21 mouse cellular contexts compared by ENCODE assay signal in the genomic region with DNA sequence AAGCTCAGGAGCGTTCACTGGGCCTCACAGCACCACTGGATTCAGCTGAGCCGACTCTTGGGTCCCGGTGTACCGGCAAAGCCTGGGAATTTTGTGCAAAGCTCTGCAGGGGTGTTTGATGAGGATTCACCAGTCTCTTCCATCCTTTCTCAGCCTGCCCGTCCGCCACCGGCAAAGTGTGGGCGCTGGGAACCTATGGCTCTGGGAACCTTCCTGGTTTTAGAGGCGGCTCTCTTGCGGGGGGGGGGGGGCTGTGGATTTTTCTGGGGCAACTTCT. TPM values are rescaled to one million over a fixed set of nuclear protein-coding genes. Genes with fewer than 3 reads are reported as not detected.
DNase-seq lines count a peak whose midpoint lies in the region; ATAC-seq and TF ChIP-seq lines count a peak whose summit lies in the region.
"Had no signal": no experiment of that assay in that cellular context is flagged by ENCODE, and none has a peak within 500 bp of the region (broad histone marks: within the 10 kb centered on the region; RNA-seq: fewer than 3 reads in every experiment).

No protein-coding gene starts in this region.

- H3K9ac ChIP-seq in forebrain, embryonic 12.5 days, result peak overlapping the region; percentile 74
- H3K9ac ChIP-seq in hindbrain, postnatal 0 days (replicated peaks; ENCODE audit: low read length), result peak overlapping the region; percentile 35; the same call in 1 of the 2 replicates
- H3K9ac ChIP-seq in neural tube, embryonic 15.5 days (replicated peaks), result no peak overlapping the region
- H3K9ac ChIP-seq: embryonic facial prominence, embryonic 13.5 days; lung, embryonic 15.5 days had no signal

- intact Hi-C loops in left cerebral cortex, adult 2 months (cut with DNase I), result no loop called here
- intact Hi-C loops in left cerebral cortex, postnatal 25 days (cut with DNase I), result no loop called here

- H3K27ac ChIP-seq in left cerebral cortex, adult 2 months, result peak overlapping the region; percentile 48; the same call in 1 of the 2 replicates
- H3K27ac ChIP-seq in forebrain, embryonic 12.5 days, result no peak overlapping the region
- H3K27ac ChIP-seq in hindbrain, postnatal 0 days, result peak overlapping the region; percentile 45
- H3K27ac ChIP-seq in neural tube, embryonic 15.5 days (replicated peaks), result no peak overlapping the region
- H3K27ac ChIP-seq: embryonic facial prominence, embryonic 13.5 days; kidney, postnatal 0 days; lung, embryonic 15.5 days had no signal

- peak overlapping the region; percentile 65 for H3K4me2 ChIP-seq in forebrain, embryonic 12.5 days
- H3K4me2 ChIP-seq in hindbrain, postnatal 0 days (ENCODE audit: low read depth, low read length), result peak overlapping the region; percentile 38
- no peak overlapping the region for H3K4me2 ChIP-seq in neural tube, embryonic 15.5 days
- H3K4me2 ChIP-seq: embryonic facial prominence, embryonic 13.5 days; liver, embryonic 11.5 days; lung, embryonic 15.5 days had no signal

- ATAC-seq in forebrain, embryonic 12.5 days (ENCODE audit: low FRiP score), result no peak
- no peak for ATAC-seq in hindbrain, postnatal 0 days
- ATAC-seq in neural tube, embryonic 15.5 days (ENCODE audit: low FRiP score), result no peak
- ATAC-seq: intestine, embryonic 16.5 days had no signal

- H3K9me3 ChIP-seq in forebrain, embryonic 12.5 days, result no peaks in the 10 kb centered on the region
- H3K9me3 ChIP-seq in hindbrain, postnatal 0 days (ENCODE audit: low read length), result no peaks in the 10 kb centered on the region
- H3K9me3 ChIP-seq in neural tube, embryonic 15.5 days (replicated peaks), result no peaks in the 10 kb centered on the region
- H3K9me3 ChIP-seq: embryonic facial prominence, embryonic 13.5 days; lung, embryonic 15.5 days had no signal

- H3K36me3 ChIP-seq in forebrain, embryonic 12.5 days (replicated peaks), result 0 out of 2 replicates have a peak, but pooled peaks cover 7% of the 10 kb centered on the region
- H3K36me3 ChIP-seq in hindbrain, postnatal 0 days (ENCODE audit: insufficient read depth, low read length), result no peaks in the 10 kb centered on the region
- no peaks in the 10 kb centered on the region for H3K36me3 ChIP-seq in neural tube, embryonic 15.5 days
- H3K36me3 ChIP-seq: embryonic facial prominence, embryonic 13.5 days; lung, embryonic 15.5 days had no signal

- TF ChIP-seq CTCF in left cerebral cortex, adult 2 months (IDR thresholded peaks at IDR 0.05), result no peak
- no peak for TF ChIP-seq CTCF in hindbrain, postnatal 0 days (IDR thresholded peaks at IDR 0.05; ENCODE audit: low read depth)

- WGBS in forebrain, embryonic 12.5 days, result 2% methylated on average over 10 of the region's 10 CpGs
- WGBS in hindbrain, postnatal 0 days, result 1% methylated on average over 10 of the region's 10 CpGs
- WGBS in neural tube, embryonic 15.5 days, result under 1% methylated on average over 10 of the region's 10 CpGs

- peaks cover 97% of the 10 kb centered on the region for H3K27me3 ChIP-seq in forebrain, embryonic 12.5 days
- peaks cover 84% of the 10 kb centered on the region for H3K27me3 ChIP-seq in hindbrain, postnatal 0 days (ENCODE audit: insufficient read depth, low read length)
- H3K27me3 ChIP-seq in neural tube, embryonic 15.5 days (replicated peaks), result peaks cover 94% of the 10 kb centered on the region

- H3K4me1 ChIP-seq in forebrain, embryonic 12.5 days, result peaks cover 58% of the 10 kb centered on the region
- H3K4me1 ChIP-seq in hindbrain, postnatal 0 days (ENCODE audit: insufficient read depth, low read length), result peaks cover 8% of the 10 kb centered on the region; the same call in 1 of the 2 replicates
- H3K4me1 ChIP-seq in neural tube, embryonic 15.5 days, result peaks cover 26% of the 10 kb centered on the region

- DNase-seq in left cerebral cortex, adult 2 months (ENCODE audit: extremely low spot score in 1 of 2, low spot score in 2 of 2), result no peak
- DNase-seq in left cerebral cortex, postnatal 25 days (ENCODE audit: low spot score in 2 of 2), result no peak
- no peak for DNase-seq in hindbrain, postnatal 0 days (ENCODE audit: low spot score)
- DNase-seq in natural killer cell, adult 2 months (ENCODE audit: low spot score in 2 of 2), result no peak
- DNase-seq in thymus, postnatal 14 days, result no peak
- DNase-seq: adrenal gland, adult 8-10 months; cerebellum, adult 9-11 months; gastrocnemius, postnatal 10 days; heart, postnatal 14 days; layer of hippocampus, adult 9-11 months; right cerebral cortex, postnatal 25 days had no signal

- peak overlapping the region; percentile 19; the same call in 1 of the 2 replicates for H3K4me3 ChIP-seq in left cerebral cortex, adult 2 months
- H3K4me3 ChIP-seq in forebrain, embryonic 12.5 days (replicated peaks), result peak overlapping the region; percentile 58
- peak overlapping the region; percentile 38 for H3K4me3 ChIP-seq in hindbrain, postnatal 0 days (ENCODE audit: low read length)
- H3K4me3 ChIP-seq in neural tube, embryonic 15.5 days (replicated peaks), result peak overlapping the region; percentile 26; the same call in 1 of the 2 replicates
- H3K4me3 ChIP-seq: embryonic facial prominence, embryonic 13.5 days; lung, embryonic 15.5 days had no signal

RNA-seq across cellular contexts. Expression of gene Olig2, which starts 3.8 kb away (rescaled TPM):
- 10 to 100 TPM; 21.8 to 22.3 TPM for total RNA-seq in left cerebral cortex, adult 2 months (2021)
- 10 to 100 TPM; 26.4 to 27.0 TPM for total RNA-seq in left cerebral cortex, postnatal 25 days (2021)
- polyA plus RNA-seq in forebrain, embryonic 12.5 days (2016; fragmentation: Nextera tagmentation; extraction: Ambion mirVana), result 20.8 and 28.1 TPM in 2 replicates
- 58.7 and 66.3 TPM in 2 replicates for total RNA-seq in hindbrain, postnatal 0 days (2014; rRNA removed)
- polyA plus RNA-seq in hindbrain, postnatal 0 days (2015; fragmentation: Nextera tagmentation; extraction: Ambion mirVana), result 16.0 and 17.3 TPM in 2 replicates
- polyA plus RNA-seq in neural tube, embryonic 15.5 days (2015; fragmentation: Nextera tagmentation; extraction: Ambion mirVana), result 8.5 and 9.9 TPM in 2 replicates
- total RNA-seq: adrenal gland, adult 8-10 months; gastrocnemius, postnatal 10 days; heart, adult 8-10 months; heart, postnatal 14 days had no signal
- polyA plus RNA-seq: intestine, embryonic 16.5 days; kidney, postnatal 0 days; liver, embryonic 11.5 days; lung, embryonic 15.5 days; testis, adult 2 months; urinary bladder, adult 2 months had no signal

RNA-seq across cellular contexts. Expression of gene Olig1, which starts 40.6 kb away (rescaled TPM):
- 10 to 100 TPM; 77.1 to 84.7 TPM for total RNA-seq in left cerebral cortex, adult 2 months (2021)
- 100 to 1,000 TPM; 108 to 112 TPM for total RNA-seq in left cerebral cortex, postnatal 25 days (2021)
- 9.9 and 11.8 TPM in 2 replicates for polyA plus RNA-seq in forebrain, embryonic 12.5 days (2016; fragmentation: Nextera tagmentation; extraction: Ambion mirVana)
- total RNA-seq in hindbrain, postnatal 0 days (2014; rRNA removed), result 240 and 249 TPM in 2 replicates
- polyA plus RNA-seq in hindbrain, postnatal 0 days (2015; fragmentation: Nextera tagmentation; extraction: Ambion mirVana), result 199 and 227 TPM in 2 replicates
- polyA plus RNA-seq in neural tube, embryonic 15.5 days (2015; fragmentation: Nextera tagmentation; extraction: Ambion mirVana), result 77.3 and 86.7 TPM in 2 replicates
- total RNA-seq: heart, adult 8-10 months; heart, postnatal 14 days had no signal
- polyA plus RNA-seq: intestine, embryonic 16.5 days; liver, embryonic 11.5 days had no signal

Comparison
In these comparisons a context has a peak if more than half of its experiments do, and no peak if none do; other contexts are left out.
1. H3K27ac ChIP-seq: peak in left cerebral cortex, adult 2 months (single experiment) and hindbrain, postnatal 0 days (single experiment); none in forebrain, embryonic 12.5 days (single experiment) and neural tube, embryonic 15.5 days (single experiment).
2. Peak in every context shown above with its lines, with median percentiles within 50 percentile points of each other: H3K4me3 ChIP-seq.